Mouse (Mus musculus): ENCODE measurements around the gene Tox3. TPM values are rescaled to one million over a fixed set of nuclear protein-coding genes. Genes with fewer than 3 reads are reported as not detected.

Tox3 gene
- polyA plus RNA-seq, 1 experiment from 2014 or later = 20.1 TPM

DNA sequence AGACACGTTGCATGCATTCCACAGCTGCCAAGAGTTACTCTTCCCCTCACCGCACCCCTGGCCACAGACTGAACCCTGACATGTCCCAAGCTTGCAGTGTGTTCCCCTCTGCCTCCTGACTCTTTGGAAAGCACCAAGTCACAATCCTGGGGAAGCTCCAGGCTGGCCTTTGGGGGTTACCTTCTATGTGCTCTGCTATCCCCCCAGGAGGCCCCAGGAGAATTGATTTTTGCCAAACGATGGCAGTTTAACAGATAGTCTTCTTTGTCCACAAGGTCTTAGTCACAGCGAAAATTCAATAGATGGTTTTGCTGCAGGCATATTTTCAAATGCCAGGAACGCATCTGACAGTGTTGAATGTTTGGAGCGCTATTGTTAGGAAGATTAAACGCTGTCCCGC, 115.6 kb downstream of the Tox3 start:
- WGBS = 84% methylated on average over 8 of the region's 8 CpGs
- H3K4me1 ChIP-seq (ENCODE audit: control insufficient read depth, insufficient read depth, low read length) = no peaks in the 10 kb centered on the region

DNA sequence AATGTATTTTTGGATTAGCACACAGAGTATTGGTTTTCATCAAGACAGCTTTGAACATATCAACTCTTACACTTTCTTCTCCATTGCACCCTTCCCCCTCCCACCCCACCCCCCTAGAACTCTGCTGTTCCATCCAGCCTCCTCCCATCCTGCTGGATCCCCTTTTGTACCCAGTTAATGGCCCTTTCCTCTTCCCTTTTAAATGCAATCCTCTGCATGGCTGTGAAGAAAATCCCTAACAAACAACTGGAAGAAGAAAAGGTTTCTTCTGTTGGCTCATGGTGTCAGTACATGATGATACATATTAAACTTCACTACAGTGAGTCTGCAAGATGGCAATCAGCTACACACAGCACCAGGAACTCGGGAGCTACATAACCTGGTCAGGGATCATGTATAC, 124.0 kb downstream of the Tox3 start:
- no peaks in the 10 kb centered on the region for H3K4me1 ChIP-seq (ENCODE audit: control insufficient read depth, insufficient read depth, low read length)
- ATAC-seq (ENCODE audit: low FRiP score, low TSS enrichment) = no peak
- no peaks in the 10 kb centered on the region for H3K36me3 ChIP-seq (ENCODE audit: control insufficient read depth, insufficient read depth, low read length)
- H3K27ac ChIP-seq (ENCODE audit: low read depth, low read length) = no peak overlapping the region
- H3K9me3 ChIP-seq (ENCODE audit: control insufficient read depth, low read length) = no peaks in the 10 kb centered on the region
- WGBS = 63% methylated on average over 1 of the region's 1 CpGs
- H3K27me3 ChIP-seq (ENCODE audit: control insufficient read depth, insufficient read depth, low read length) = no peaks in the 10 kb centered on the region
- no peak overlapping the region for H3K4me2 ChIP-seq (replicated peaks; ENCODE audit: low read depth, low read length)
- H3K9ac ChIP-seq (ENCODE audit: low read depth, low read length) = no peak overlapping the region
- H3K4me3 ChIP-seq (ENCODE audit: low read length) = no peak overlapping the region

More for the DNA sequence above, 115.6 kb downstream of the Tox3 start:
- H3K9ac ChIP-seq (ENCODE audit: low read depth, low read length) = no peak overlapping the region
- no peak for ATAC-seq (ENCODE audit: low FRiP score, low TSS enrichment)
- no peak overlapping the region for H3K4me3 ChIP-seq (ENCODE audit: low read length)
- no peaks in the 10 kb centered on the region for H3K9me3 ChIP-seq (ENCODE audit: control insufficient read depth, low read length)
- H3K36me3 ChIP-seq (ENCODE audit: control insufficient read depth, insufficient read depth, low read length) = no peaks in the 10 kb centered on the region
- H3K27ac ChIP-seq (ENCODE audit: low read depth, low read length) = no peak overlapping the region
- no peak overlapping the region for H3K4me2 ChIP-seq (replicated peaks; ENCODE audit: low read depth, low read length)
- H3K27me3 ChIP-seq (ENCODE audit: control insufficient read depth, insufficient read depth, low read length) = no peaks in the 10 kb centered on the region

DNA sequence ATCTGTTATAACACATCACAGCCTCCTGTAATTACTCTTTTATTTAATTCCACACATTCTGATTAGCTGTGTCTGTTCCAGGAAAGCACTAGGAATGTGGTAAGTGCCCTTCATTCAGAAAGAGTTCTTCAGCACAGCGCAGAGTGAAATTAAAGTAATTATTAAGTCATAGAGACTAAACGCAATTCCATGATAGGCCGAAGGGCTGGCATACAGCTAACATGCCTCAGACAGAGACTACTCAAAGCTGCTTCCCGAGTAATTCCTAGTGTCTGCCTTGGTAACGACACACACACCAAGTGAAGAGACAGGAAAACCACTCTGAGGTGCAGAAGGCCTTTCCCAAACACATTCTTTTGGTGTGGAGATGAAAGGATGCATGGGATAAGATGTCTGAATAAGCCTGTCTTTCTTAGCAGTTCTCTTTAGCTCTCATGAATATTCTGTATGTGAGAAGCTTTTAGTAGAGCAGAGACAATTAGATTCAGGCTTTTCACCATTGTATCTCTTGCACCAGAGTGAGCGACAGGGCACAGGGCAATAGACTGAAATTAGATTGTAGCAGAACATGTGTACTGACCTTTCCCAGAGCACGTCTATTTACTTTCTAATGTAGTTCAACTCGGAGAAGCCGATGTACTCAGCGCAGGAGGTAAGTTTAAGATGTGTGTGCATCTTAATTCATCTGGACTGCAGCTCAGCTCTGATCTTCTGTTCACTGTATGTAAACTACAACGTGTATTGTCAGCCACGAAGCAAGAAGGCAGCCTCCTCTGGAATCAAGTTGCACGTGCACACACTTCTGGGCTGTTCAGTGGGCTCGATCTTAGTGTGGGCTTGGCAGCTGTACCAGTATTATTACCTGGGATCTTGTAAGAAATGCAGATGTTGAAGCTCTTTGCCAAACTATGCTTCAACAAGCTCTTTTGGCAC, 138.8 kb downstream of the Tox3 start:
- WGBS = 84% methylated on average over 14 of the region's 14 CpGs
- H3K4me2 ChIP-seq (replicated peaks; ENCODE audit: low read depth, low read length) = no peak overlapping the region

More for the DNA sequence above, 138.8 kb downstream of the Tox3 start:
- Histone ChIP-seq H3K4me1 (ENCODE audit: control insufficient read depth, insufficient read depth, low read length) (no peaks in the 10 kb centered on the region), H3K9ac (ENCODE audit: low read depth, low read length) (no peak overlapping the region), H3K9me3 (ENCODE audit: control insufficient read depth, low read length) (no peaks in the 10 kb centered on the region), H3K36me3 (ENCODE audit: control insufficient read depth, insufficient read depth, low read length) (no peaks in the 10 kb centered on the region), H3K4me3 (ENCODE audit: low read length) (no peak overlapping the region), H3K27ac (ENCODE audit: low read depth, low read length) (no peak overlapping the region), H3K27me3 (ENCODE audit: control insufficient read depth, insufficient read depth, low read length) (no peaks in the 10 kb centered on the region)
- ATAC-seq (ENCODE audit: low FRiP score, low TSS enrichment) = no peak

All from kidney, embryonic 14.5 days (tissue).